In the genomic region with DNA sequence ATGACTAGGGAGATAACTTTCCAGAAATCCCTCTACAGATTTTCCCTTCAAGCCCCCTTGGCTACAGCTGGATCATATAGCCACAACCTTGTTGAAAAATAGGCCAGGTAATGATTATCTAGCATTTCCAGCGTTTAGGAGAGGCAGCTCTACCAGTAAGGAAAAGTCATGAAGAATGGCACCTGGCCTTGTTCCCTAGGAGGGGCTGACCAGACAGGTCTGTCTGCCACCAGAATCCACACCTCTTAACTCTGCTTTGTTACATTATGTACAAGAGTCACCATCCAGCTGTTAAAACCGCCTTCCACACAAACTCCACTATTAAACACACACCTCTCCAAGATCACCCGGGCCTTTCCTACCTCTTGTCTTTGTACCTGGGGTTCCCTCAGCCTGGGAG, we compare ENCODE assay signal across 23 mouse cellular contexts.
"Had no signal": no experiment of that assay in that cellular context is flagged by ENCODE, and none has a peak within 500 bp of the region (broad histone marks: within the 10 kb centered on the region; RNA-seq: fewer than 3 reads in every experiment).

No protein-coding gene starts in this region.

- ATAC-seq: inflammation-experienced regulatory T-cells, adult 6 months; liver, postnatal 0 days; lung, postnatal 0 days; midbrain, embryonic 15.5 days had no signal

- H3K27ac ChIP-seq: limb, embryonic 12.5 days; liver, embryonic 14.5 days; macrophage; midbrain, embryonic 12.5 days; midbrain, embryonic 15.5 days; neural tube, embryonic 12.5 days; neural tube, embryonic 15.5 days had no signal

- H3K9ac ChIP-seq: limb, embryonic 12.5 days; limb, embryonic 15.5 days; liver, embryonic 14.5 days; liver, postnatal 0 days; lung, embryonic 14.5 days; midbrain, embryonic 12.5 days; midbrain, embryonic 15.5 days; neural tube, embryonic 12.5 days; neural tube, embryonic 15.5 days had no signal

- H3K36me3 ChIP-seq: limb, embryonic 12.5 days; limb, embryonic 15.5 days; midbrain, embryonic 12.5 days; midbrain, embryonic 15.5 days; neural tube, embryonic 12.5 days; neural tube, embryonic 15.5 days had no signal

- H3K4me3 ChIP-seq: limb, embryonic 12.5 days; limb, embryonic 15.5 days; midbrain, embryonic 12.5 days; midbrain, embryonic 15.5 days; neural tube, embryonic 12.5 days; neural tube, embryonic 15.5 days had no signal

- H3K4me1 ChIP-seq: limb, embryonic 12.5 days; limb, embryonic 15.5 days; midbrain, embryonic 12.5 days; midbrain, embryonic 15.5 days; neural tube, embryonic 12.5 days; neural tube, embryonic 15.5 days had no signal

- DNase-seq: kidney, adult 9 months; kidney, postnatal 10 days; kidney, postnatal 36 days; layer of hippocampus, postnatal 36 days; left cerebral cortex, postnatal 4 days; liver, postnatal 0 days; lung, embryonic 14.5 days; right cerebral cortex, adult 18-20 months; right cerebral cortex, postnatal 14 days; right cerebral cortex, postnatal 4 days; spleen, adult 18-20 months; thymus, postnatal 25 days had no signal

- H3K9me3 ChIP-seq: limb, embryonic 12.5 days; limb, embryonic 15.5 days; midbrain, embryonic 12.5 days; midbrain, embryonic 15.5 days; neural tube, embryonic 12.5 days; neural tube, embryonic 15.5 days had no signal

- H3K27me3 ChIP-seq: limb, embryonic 12.5 days; limb, embryonic 15.5 days; midbrain, embryonic 12.5 days; midbrain, embryonic 15.5 days; neural tube, embryonic 12.5 days; neural tube, embryonic 15.5 days had no signal

- H3K4me2 ChIP-seq: limb, embryonic 12.5 days; limb, embryonic 15.5 days; liver, embryonic 11.5 days; lung, embryonic 14.5 days; midbrain, embryonic 12.5 days; midbrain, embryonic 15.5 days; neural tube, embryonic 12.5 days; neural tube, embryonic 15.5 days had no signal
